Mouse (Mus musculus) brain, embryonic 14.5 days (tissue): ENCODE measurements at regions not wholly inside any gene's neighbourhood (a gene's known extent, or its start where the extent isn't known, plus 50 kb on each side); places are given as distances from the start of the nearest gene placed in this dataset.

Experiments
- CTCF ChIP-seq: fragments of 200-500 bp; IDR thresholded peaks from 2 replicates; pipeline ENCODE4 v1.5.1; 2012; ENCODE audit warnings: inconsistent platforms, mild to moderate bottlenecking, moderate library complexity, borderline replicate concordance; ENCODE audit not compliant: insufficient read depth, insufficient read length; ENCODE audit errors: extremely low read depth
- POLR2A ChIP-seq: fragments of 200-500 bp; IDR thresholded peaks from 2 replicates; pipeline ENCODE4 v1.6.1; 2012; ENCODE audit warnings: mild to moderate bottlenecking, inconsistent platforms, borderline replicate concordance; ENCODE audit not compliant: poor library complexity, insufficient read depth, insufficient read length, severe bottlenecking; ENCODE audit errors: extremely low read depth

DNA sequence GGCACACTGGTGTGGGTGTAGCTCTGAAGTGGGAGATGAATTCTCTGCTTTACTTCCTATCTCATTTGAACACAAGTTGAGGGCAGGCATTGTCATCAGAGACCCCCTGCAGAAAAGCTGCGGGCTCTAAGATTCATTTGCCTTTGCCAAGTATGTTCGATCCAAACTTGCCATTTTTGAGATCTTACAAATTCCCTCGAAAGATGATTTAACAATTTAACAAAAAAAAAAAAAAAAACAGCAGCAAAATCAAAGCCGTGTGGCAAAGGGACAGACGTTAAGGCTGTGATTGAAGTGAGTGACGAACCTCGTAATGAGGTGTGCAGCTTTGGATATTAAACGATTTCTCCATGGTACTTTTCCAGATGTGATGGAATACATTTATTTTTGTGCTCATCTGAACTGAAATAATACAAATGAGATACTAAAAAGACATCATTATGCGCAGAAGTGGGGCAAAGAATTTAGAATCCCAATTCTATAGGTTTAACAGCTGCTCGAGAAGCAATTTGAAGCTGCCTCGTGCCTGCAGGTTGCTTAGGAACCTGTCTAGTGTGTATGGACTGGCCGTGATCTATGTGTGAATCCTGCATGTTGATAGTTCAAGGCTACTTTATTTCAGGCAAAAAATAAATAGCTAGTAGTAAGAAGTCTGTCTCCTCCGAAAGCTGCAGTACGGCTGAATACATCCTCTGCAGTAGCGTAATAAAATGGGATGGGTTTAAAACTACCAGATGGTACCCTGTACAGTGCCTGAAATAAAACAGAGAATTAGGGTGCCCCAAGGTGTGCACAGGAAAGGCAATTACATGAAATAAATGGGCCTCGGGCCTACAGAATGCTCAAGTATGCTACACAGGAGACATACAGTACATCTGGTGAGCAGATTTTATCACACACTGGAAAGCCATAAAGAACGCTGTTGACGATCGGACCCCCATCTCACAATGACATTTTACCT lies 393.0 kb upstream of the Hnrnpa3 start:
- TF ChIP-seq CTCF = no peak
- TF ChIP-seq POLR2A = no peak
